Mouse (Mus musculus): ENCODE results near the gene Nr4a2.

- TF ChIP-seq CTCF (IDR thresholded peaks at IDR 0.05; ENCODE audit: insufficient read depth, low read depth, low read length): no peak
- no peak for TF ChIP-seq POLR2A (IDR thresholded peaks at IDR 0.05; ENCODE audit: insufficient read depth, low read depth, low read length)
These were observed 24.4 kb upstream of the Nr4a2 start for GRCm38 (mm10) chr2:57148231-57148630.
